Mouse (Mus musculus): ENCODE data around the gene Tuba4a. TPM values are rescaled to one million over a fixed set of nuclear protein-coding genes. Genes with fewer than 3 reads are reported as not detected.

Tuba4a gene
- total RNA-seq (2014; rRNA removed; ENCODE audit: low replicate concordance), result 179 and 227 TPM in 2 replicates
- polyA plus RNA-seq (2015; fragmentation: Nextera tagmentation; extraction: Ambion mirVana), result 114 and 142 TPM in 2 replicates

- Histone ChIP-seq H3K27me3 (ENCODE audit: control insufficient read depth, insufficient read depth, low read length) (peaks cover 18% of the 10 kb centered on the region; the same call in 1 of the 2 replicates), H3K9me3 (replicated peaks; ENCODE audit: control insufficient read depth, low read length) (no peaks in the 10 kb centered on the region), H3K9ac (replicated peaks; ENCODE audit: low read depth, low read length) (peak within 1 kb of the TSS; percentile 60), H3K4me3 (ENCODE audit: low read depth, low read length) (peak within 1 kb of the TSS; percentile 61), H3K36me3 (replicated peaks; ENCODE audit: control insufficient read depth, insufficient read depth, low read length) (peaks cover 23% of the 10 kb centered on the region), H3K27ac (ENCODE audit: low read depth) (peak within 1 kb of the TSS; percentile 82), H3K4me1 (ENCODE audit: control insufficient read depth, insufficient read depth) (peaks cover 19% of the 10 kb centered on the region), H3K4me2 (ENCODE audit: low read depth, low read length) (peak within 1 kb of the TSS; percentile 87)
- TF ChIP-seq EP300 (IDR thresholded peaks at IDR 0.05; ENCODE audit: low read depth) (no peak), CTCF (IDR thresholded peaks at IDR 0.05; ENCODE audit: low read depth) (no peak; the same call in 1 of the 2 replicates)
- ATAC-seq (ENCODE audit: insufficient read depth, low read depth) (peak; percentile 33), DNase-seq (ENCODE audit: low spot score) (no peak)
- 2% methylated on average over 34 of the region's 34 CpGs for WGBS
Observed at GRCm38 (mm10) chr1:75219531-75219930, at the start of gene Tuba4a. Tuba4a (minus strand) TSS chr1:75219865.

- H3K4me3 ChIP-seq (ENCODE audit: low read depth, low read length), result no peak within 1 kb of the TSS
Observed at GRCm38 (mm10) chr1:75264091-75264880, 44.6 kb upstream of the Tuba4a start, which contains the start of gene Ptprn. Ptprn (minus strand) TSS chr1:75264502.

GRCm38 (mm10) chr1:75262969-75263951 lies 43.6 kb upstream of the Tuba4a start:
- Histone ChIP-seq H3K9ac (replicated peaks; ENCODE audit: low read depth, low read length) (no peak overlapping the region), H3K27me3 (ENCODE audit: control insufficient read depth, insufficient read depth, low read length) (peaks cover 40% of the 10 kb centered on the region), H3K4me3 (ENCODE audit: low read depth, low read length) (no peak overlapping the region), H3K4me1 (ENCODE audit: control insufficient read depth, insufficient read depth) (no peaks in the 10 kb centered on the region), H3K27ac (ENCODE audit: low read depth) (no peak overlapping the region), H3K36me3 (replicated peaks; ENCODE audit: control insufficient read depth, insufficient read depth, low read length) (no peaks in the 10 kb centered on the region), H3K9me3 (replicated peaks; ENCODE audit: control insufficient read depth, low read length) (no peaks in the 10 kb centered on the region), H3K4me2 (ENCODE audit: low read depth, low read length) (no peak overlapping the region)
- no peak for ATAC-seq (ENCODE audit: insufficient read depth, low read depth)
- TF ChIP-seq EP300 (IDR thresholded peaks at IDR 0.05; ENCODE audit: low read depth) (no peak), CTCF (IDR thresholded peaks at IDR 0.05; ENCODE audit: low read depth) (no peak)
- peak; percentile 66 for DNase-seq (ENCODE audit: low spot score)
- 1% methylated on average over 40 of the region's 40 CpGs for WGBS

More at GRCm38 (mm10) chr1:75264091-75264880, 44.6 kb upstream of the Tuba4a start, which contains the start of gene Ptprn:
- Histone ChIP-seq H3K4me2 (ENCODE audit: low read depth, low read length) (no peak within 1 kb of the TSS), H3K27ac (ENCODE audit: low read depth) (no peak within 1 kb of the TSS), H3K27me3 (ENCODE audit: control insufficient read depth, insufficient read depth, low read length) (peaks cover 40% of the 10 kb centered on the region), H3K9ac (replicated peaks; ENCODE audit: low read depth, low read length) (no peak within 1 kb of the TSS), H3K4me1 (ENCODE audit: control insufficient read depth, insufficient read depth) (no peaks in the 10 kb centered on the region), H3K9me3 (replicated peaks; ENCODE audit: control insufficient read depth, low read length) (no peaks in the 10 kb centered on the region), H3K36me3 (replicated peaks; ENCODE audit: control insufficient read depth, insufficient read depth, low read length) (no peaks in the 10 kb centered on the region)
- WGBS, result 9% methylated on average over 32 of the region's 32 CpGs
- DNase-seq (ENCODE audit: low spot score) (no peak), ATAC-seq (ENCODE audit: insufficient read depth, low read depth) (no peak)
- no peak for TF ChIP-seq EP300 (IDR thresholded peaks at IDR 0.05; ENCODE audit: low read depth)
- no peak for TF ChIP-seq CTCF (IDR thresholded peaks at IDR 0.05; ENCODE audit: low read depth)

- peaks cover 40% of the 10 kb centered on the region for H3K27me3 ChIP-seq (ENCODE audit: control insufficient read depth, insufficient read depth, low read length)
- no peak overlapping the region for H3K4me3 ChIP-seq (ENCODE audit: low read depth, low read length)
- H3K27ac ChIP-seq (ENCODE audit: low read depth), result no peak overlapping the region
Observed at GRCm38 (mm10) chr1:75261278-75261677, 41.6 kb upstream of the Tuba4a start.

GRCm38 (mm10) chr1:75255516-75256046 lies 35.9 kb upstream of the Tuba4a start:
- no peaks in the 10 kb centered on the region for H3K27me3 ChIP-seq (ENCODE audit: control insufficient read depth, insufficient read depth, low read length)
- H3K4me1 ChIP-seq (ENCODE audit: control insufficient read depth, insufficient read depth), result peaks cover 3% of the 10 kb centered on the region
- DNase-seq (ENCODE audit: low spot score) (no peak), ATAC-seq (ENCODE audit: insufficient read depth, low read depth) (no peak)
- H3K9ac ChIP-seq (replicated peaks; ENCODE audit: low read depth, low read length), result no peak overlapping the region
- WGBS, result 37% methylated on average over 10 of the region's 10 CpGs
- no peaks in the 10 kb centered on the region for H3K9me3 ChIP-seq (replicated peaks; ENCODE audit: control insufficient read depth, low read length)
- no peak for TF ChIP-seq EP300 (IDR thresholded peaks at IDR 0.05; ENCODE audit: low read depth)
- no peak for TF ChIP-seq CTCF (IDR thresholded peaks at IDR 0.05; ENCODE audit: low read depth)
- no peak overlapping the region for H3K27ac ChIP-seq (ENCODE audit: low read depth)
- no peak overlapping the region for H3K4me2 ChIP-seq (ENCODE audit: low read depth, low read length)
- no peak overlapping the region for H3K4me3 ChIP-seq (ENCODE audit: low read depth, low read length)
- no peaks in the 10 kb centered on the region for H3K36me3 ChIP-seq (replicated peaks; ENCODE audit: control insufficient read depth, insufficient read depth, low read length)

More at GRCm38 (mm10) chr1:75261278-75261677, 41.6 kb upstream of the Tuba4a start:
- Histone ChIP-seq H3K9ac (replicated peaks; ENCODE audit: low read depth, low read length) (no peak overlapping the region), H3K4me1 (ENCODE audit: control insufficient read depth, insufficient read depth) (no peaks in the 10 kb centered on the region), H3K9me3 (replicated peaks; ENCODE audit: control insufficient read depth, low read length) (no peaks in the 10 kb centered on the region), H3K4me2 (ENCODE audit: low read depth, low read length) (no peak overlapping the region), H3K36me3 (replicated peaks; ENCODE audit: control insufficient read depth, insufficient read depth, low read length) (no peaks in the 10 kb centered on the region)
- TF ChIP-seq EP300 (IDR thresholded peaks at IDR 0.05; ENCODE audit: low read depth) (no peak), CTCF (IDR thresholded peaks at IDR 0.05; ENCODE audit: low read depth) (no peak)
- DNase-seq (ENCODE audit: low spot score) (no peak), ATAC-seq (ENCODE audit: insufficient read depth, low read depth) (no peak)

All from heart, postnatal 0 days (tissue).